Mouse (Mus musculus) left cerebral cortex, adult 8-10 months (tissue): ENCODE data around the gene Ncoa1. TPM values are rescaled to one million over a fixed set of nuclear protein-coding genes. Genes with fewer than 3 reads are reported as not detected.
"Not testable (repeated sequence)": the region's sequence is repeated elsewhere in the genome, so short reads cannot be mapped to it uniquely, and the experiment has no call there.

Experiments used
- DNase-seq, 2 experiments: peaks; one replicate each; pipeline ENCODE4 v3.0.0; 2022; ENCODE audit warnings: low spot score in 2 of 2
- total RNA-seq, 4 experiments: library from RNA; stranded (reverse); gene quantifications; 2 replicates each; pipeline ENCODE4 v1.2.4; 2022

Ncoa1 gene
- total RNA-seq, 4 experiments from 2014 or later: 104 to 121 (median 107) TPM

DNA sequence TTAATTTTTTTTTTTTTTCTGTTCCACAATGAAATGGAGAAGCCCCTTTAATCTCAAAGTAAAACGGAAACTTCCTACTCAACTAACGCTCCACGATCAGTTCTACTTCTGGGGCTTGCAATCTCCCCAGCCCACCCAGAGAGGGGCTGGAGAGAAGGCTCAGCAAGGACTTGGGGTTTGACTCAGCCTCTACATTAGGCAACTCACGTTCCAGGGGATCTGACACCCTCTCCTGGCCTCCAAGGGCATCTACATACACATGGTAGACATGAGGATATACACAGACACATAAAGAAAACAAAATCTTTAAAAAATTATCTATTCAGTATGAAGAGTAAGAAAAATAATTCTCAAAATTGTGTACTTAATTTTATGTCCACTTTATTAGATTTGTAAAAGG, 73.8 kb downstream of the Ncoa1 start:
- no peak for DNase-seq

DNA sequence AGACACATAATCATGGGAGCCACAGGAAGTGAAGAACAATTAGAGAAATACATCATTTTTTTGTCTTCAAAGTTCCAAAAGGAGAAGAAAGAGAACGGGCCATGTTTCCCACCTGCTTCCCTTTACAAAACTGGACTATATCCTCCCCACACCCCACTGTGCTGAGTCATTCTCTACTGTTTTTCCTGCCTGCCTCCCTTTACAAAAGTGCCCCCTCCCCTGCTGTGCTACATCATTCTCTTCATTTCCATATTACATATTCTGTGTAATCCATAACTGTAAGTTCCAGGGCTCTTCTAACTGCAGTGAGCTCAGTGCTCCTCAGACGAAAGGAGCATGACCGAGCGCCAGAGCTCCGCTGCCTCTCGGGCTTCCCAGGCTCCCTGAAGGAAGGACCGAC, 80.8 kb downstream of the Ncoa1 start:
- DNase-seq: no peak

DNA sequence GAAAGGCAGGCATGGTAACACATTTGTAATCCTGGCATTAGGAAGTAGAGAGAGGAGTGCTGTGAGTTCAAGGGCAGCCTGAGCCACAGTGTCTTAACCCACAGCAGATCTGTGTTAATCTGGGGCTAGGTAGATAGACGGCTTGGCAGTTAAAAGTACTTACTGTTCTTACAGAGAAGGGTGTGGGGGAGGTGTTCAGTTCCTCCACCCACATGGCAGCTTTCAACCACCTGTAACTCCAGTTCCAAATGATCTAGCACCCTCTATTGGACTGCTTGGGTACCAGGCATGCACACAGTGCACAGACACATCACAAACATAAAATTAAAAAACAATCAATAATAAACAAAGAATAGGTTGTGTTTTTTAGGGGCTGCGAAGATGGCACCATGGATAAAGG, 84.4 kb downstream of the Ncoa1 start:
- no peak for DNase-seq

DNA sequence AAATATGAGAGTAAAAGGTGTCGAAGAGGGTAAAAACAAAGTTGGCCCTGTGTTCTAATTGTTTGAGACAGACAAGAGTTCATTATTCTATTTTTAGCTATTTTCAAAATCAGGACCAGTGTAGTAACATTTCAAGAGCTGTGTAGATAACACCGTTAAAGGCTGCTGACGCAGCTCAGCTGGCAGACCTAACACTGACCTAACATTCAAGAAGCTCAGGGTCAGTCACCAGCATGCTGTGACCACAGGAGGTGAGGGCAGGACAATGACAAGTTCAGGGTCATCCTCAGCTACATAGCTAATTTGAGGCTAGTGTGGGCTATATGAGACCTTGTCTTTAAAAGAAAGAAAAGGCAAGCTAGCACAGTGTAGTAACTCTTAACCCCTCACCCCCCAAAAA, 84.9 kb downstream of the Ncoa1 start:
- DNase-seq: no peak

DNA sequence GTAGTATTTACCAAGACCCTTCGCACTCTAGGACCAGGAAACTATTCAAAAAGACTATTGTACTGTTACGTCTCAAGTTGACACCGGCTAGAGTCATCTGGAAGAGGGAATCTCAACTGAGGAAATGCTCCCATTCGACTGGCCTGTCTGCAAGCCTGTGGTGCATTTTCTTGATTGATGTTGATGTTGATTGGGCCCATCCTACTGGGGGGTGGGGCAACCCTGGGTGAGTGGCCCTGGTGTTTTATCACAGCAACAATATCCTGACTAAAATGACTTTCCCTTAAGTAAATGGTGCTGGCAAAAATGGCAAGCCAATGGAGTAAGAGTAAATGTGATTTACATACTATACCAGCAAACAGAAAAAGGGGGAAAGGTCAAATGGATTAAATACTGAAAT, 85.7 kb downstream of the Ncoa1 start:
- DNase-seq: no peak

DNA sequence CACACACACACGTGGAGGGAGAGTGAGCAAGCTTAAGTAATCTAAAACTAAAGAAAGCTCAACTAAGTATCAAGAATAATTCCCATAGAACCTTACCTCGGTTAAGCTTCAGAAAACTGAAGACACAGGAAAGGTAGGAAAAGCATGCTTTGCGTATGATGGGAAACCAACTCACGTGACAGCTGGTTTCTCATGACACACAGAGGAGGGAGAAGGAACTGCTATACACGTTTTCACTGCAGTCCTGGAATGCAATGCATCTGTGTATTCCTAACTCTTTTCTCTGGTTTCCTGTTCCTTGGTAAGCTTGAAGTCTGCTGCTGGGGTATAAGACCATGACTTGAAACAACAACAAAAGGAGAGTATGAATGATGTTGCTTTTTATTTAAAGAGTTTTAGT, 86.3 kb downstream of the Ncoa1 start:
- DNase-seq: no peak

DNA sequence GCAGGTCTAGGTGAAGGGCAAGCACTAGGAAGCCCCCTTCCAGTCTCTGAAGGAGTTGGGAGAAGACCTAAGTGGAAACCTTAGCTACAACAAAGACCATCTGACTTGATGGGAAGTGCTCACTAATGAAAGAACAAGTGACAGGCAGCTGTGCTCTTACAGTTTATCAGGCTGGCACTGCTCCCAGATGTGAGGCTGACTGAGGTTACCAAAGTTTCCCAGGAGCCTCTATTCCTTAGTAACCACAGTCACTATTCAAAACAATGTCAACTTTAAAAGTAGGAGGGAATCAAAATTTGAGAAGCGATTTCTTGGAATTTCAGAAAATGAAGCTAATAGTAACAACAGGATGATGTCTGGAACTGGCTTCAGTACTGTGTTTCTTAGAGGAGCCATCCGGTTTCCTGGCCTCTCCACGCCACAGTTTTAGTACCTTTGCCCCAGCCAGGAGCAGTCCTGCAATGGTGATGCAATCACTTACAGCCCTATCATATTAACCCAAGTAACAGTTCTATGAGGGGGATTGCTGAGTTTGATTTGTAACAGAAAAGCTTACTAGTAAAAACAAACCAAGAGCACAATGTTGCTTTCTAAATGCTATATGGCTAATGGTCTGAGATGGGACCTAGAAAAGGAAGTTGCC, 90.8 kb downstream of the Ncoa1 start:
- DNase-seq: no peak

DNA sequence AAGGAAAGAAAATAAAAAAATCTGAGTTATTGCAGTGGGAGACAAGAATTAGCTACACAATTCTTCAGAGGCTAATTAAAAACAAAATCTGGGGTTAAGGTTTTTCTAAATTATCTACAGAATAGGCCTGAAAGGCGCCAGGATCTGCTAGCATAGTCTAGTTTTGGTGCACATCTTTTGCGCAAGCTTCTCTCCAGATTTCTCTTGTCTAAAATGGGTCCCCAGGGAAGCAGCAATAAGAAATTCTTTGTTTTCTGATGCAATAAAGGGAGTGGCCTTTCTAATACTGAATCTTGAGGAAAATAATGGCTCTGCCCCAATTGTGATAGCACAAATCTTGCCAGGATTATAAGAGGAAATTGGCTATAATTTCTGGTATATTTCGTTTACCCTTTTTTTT, 93.9 kb downstream of the Ncoa1 start:
- DNase-seq: no peak

DNA sequence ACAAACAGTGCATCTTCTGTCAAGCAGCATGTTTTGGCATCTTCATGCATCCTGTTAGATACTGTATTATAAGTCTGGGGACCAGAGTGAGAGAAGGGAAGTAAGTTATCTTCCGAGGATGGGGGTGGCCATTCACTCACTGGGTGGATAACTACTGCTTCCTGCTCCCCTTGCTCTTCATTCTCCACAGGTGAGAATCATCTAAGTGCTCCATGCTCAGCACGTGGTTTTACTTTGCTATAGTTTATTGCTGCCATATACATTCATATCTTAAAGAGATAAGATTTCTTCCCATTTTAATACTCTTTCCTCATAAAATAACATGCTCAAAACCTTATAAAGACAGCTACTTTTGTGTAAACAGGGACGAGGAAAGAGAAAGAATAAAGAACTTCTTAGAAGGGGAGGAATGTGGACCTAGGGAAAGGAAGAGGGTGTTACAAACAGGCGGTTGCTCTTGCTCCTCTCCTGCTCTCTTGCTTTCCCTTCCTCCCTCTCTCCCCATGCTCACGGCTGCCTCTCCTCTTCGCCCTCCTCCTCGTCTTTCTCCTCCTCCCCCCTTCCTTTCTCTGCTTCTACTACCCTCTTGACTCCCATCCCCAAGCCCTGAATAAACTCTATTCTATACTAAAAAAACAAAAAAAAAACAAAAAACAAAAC, 97.6 kb downstream of the Ncoa1 start:
- no peak for DNase-seq

DNA sequence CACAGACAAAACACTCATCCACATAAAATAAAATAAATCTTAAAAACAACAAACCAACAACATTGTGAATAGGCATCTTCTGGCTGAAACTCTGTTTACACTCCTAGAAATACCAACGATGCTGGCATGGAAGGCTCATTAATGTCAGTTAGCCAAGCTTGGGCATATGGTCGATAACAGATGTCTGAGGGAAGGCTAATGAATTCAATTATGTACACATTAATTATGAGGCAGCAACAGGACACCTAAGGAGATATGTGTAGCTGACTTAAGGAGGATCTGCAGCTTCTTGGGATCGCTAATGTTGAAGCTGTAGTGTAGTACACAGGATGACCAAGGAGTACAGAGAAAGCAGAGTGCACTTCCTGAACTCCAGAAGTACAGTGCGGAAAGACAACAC, 100.5 kb downstream of the Ncoa1 start:
- DNase-seq: no peak

DNA sequence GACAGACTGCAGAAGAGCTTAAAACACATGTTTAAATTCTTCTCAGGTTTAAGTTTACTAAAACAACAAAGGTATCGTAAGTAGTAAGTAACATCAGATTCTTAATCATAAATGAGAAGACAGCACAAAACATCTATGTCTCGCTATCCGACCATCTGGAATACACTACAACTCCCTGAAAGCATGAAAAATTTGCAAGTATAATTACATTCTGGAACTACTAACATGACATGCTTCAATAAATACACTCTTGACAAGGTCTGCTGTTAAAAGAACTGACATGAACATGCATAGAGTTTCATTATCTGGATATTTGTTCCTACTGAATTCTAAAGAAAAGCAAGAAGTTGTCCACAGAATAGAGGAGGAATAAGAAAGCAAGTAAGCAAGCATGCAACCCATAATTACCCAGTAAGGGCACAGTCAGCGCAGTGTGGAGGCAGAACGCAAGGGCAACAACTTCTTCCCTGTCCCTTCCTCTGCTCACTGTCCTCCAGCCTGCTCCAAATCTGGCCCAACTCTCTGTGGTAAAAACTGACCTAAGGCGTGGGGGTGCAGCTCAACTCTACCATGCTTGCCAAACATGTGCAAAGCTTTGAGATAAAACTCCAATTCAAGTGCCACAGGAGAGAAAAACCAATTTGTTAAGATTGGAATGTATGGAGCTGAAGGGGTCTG, 102.0 kb downstream of the Ncoa1 start:
- DNase-seq: no peak

DNA sequence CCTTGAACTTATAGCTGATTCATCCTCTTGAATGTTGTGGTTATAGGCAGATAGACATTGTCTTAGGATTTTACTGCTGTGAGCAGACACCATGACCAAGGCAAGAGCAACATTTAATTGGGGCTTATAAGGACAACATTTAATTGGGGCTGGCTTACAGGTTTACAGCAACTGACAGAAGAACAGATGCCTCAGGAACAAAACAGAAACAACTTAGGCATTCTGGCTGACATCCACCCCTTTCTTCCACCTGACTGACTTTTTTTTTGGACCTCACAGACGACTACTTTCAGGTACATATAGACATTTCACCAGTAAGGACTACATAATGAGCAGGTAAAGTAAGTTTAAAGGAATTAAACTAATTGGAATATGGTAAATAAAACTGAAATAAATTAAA, 105.6 kb downstream of the Ncoa1 start:
- DNase-seq: no peak

DNA sequence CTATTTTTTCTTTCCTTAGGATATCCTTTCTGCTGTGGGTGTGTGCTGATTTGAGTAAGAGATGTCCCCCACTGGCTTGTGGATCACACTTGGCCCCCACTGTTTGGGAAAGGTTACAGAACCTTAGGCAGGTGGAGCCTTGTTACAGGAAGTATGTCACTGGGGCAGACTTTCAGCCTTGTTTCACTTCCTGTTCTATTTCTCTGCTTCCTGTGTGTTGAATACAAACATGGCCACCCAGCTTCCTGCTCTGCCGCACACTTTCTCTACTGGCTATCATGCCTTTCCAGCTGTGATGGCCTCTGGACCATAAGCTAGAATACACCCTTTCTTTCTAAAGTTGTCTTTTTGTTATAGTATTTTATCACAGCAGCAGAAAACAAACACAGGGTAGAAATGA, 111.0 kb downstream of the Ncoa1 start:
- no peak for DNase-seq

DNA sequence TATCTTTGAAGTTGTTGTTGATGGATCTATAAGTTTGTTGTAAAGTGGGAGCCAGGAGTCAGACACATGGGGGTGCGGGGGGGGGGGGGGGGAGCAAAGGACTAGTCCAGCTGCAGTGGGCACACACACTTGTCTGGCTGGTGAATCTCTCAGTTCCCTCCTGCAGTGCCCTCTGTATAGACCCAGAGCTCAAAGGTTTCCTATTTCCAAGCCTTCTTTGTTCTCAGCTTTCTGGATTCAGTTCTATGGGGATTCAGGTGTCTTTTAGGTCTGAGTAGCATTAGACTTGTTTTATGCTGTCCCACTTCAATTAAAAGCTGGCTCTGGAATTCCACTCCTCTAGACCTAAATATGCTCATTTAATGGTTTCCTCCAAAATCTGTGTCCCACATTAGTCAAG, 117.5 kb downstream of the Ncoa1 start:
- no peak for DNase-seq

DNA sequence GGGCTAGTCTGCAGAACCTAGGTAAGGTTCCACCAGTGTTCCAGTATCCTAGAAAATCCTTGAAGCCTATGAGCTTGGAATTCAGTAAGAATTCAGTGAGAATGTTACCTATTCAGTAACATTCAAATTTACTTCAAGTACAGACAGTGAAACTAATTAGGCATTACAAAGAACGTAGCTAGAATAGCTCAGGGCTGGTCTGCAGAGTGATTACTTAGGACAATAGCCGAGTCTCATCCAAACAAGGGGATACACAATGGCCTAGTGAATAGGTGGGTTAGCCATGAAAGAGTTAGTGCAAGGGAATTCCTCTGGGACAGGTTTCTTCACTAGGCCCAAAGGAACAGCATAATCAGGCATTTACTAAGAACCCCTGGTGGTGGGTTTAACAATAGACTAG, 118.3 kb downstream of the Ncoa1 start:
- not testable (repeated sequence) for DNase-seq

DNA sequence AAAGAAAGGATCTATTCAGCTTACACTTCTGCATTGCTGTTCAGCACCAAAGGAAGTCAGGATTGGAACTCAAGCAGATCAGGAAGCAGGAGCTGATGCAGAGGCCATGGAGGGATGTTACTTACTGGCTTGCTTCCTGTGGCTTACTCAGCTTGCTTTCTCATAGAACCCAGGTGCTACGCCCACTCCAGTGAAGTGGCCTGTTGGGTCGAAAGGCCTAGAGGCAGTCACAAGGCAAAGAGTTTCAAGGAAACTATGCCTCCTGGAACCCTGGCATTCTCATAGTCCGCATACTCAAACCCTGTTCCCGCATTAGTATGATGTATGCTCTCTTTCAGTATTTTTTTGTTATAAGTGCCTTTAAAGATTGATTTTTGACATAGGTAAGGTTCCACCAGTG, 118.9 kb downstream of the Ncoa1 start:
- no peak for DNase-seq

DNA sequence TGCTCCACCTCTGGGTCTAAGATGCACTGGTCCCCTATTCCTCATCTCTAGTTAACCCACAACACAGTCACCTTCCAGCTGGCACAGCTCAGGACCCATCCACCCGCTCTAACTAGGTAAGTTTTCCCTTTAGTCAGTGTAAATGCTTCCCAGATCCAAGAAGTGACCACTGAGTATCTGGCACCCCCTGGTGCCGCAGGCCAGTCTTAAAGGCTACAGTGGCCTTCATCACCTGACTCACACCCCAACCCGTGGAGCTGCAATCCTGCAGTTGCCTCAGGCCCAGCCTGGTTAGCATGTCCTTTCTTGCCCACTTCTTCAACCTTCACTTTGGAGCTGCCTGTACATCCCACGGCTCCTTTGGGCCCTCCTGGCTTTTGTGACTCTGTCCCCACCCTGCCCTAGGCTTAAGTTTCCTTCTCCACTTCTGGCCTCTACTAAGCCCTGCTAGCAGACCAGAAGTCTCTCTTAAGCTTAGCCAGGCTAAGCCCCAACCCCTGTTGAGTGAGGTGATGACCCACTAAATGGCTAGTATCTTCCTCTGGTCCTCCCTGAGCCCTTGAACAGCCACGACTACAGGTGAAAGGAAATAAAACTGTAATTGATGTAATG, 120.0 kb downstream of the Ncoa1 start:
- no peak for DNase-seq

DNA sequence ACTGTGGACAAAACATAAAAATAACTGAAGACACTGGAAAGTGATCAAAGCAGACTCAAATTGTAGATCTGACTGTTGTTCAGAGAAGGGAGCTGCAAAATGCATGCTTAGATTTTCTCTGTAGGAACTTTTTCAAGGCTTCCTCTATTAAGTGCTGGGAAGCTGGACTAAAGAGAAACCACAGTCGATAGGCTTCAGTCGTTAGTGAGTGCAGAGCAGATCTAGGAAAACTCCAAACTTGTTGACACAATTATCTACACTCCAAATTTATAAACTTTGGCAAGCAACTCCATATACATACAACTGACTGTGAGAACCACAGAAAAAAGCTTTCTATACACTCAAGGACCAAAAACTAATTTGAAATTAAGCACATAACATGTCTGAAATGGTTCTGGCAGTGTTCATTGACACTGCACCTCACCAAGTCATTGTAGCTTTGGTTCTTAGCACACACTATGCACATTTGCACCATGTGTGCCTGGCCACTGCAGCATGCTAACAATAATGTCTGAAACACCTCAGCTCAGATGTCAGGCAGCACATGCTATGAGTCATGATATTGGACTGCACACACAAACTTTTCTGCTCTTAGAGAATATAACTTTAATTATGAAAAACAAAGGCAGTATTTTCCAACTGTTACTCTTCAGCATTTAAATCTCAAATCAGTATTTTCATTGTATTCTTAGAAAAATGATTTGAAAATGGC, 121.8 kb downstream of the Ncoa1 start:
- no peak for DNase-seq

DNA sequence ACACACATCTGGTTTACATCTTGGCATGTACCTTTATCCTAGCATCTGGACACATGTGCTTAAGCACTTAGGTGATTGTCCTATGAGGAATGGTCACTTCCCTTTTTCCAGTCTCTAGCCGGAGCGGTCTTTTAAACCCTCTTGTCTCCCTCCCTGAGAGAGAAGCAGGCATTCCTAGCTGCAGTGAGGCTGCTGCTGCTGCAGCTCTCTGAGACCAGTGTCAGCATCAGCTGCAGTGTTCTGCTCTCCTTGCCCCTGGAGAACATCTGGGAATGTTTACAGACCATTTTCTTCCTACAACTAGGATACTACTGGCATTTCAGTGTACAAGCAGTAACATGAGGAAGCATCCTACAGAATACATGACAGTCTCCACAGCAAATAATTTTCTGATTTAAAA, 133.8 kb downstream of the Ncoa1 start:
- DNase-seq: no peak

DNA sequence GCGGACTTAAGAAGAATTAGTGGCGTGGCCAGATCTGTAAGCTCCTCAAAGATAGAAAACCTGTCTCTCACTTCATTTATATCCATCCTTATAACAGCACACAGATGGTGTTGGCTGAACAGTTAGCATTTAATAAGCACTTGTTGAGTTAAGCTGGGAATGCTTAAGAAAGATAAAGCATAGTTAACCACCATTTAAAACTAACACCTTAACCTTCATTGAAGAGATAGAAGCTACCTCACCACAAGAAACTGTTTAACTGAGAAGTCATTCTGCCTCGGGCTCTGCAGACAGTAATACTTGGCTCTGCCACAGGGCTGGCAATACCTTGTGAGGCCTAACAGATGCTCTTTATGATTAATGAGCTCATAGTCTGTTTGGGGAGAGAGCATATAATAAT, 134.9 kb downstream of the Ncoa1 start:
- DNase-seq: no peak

DNA sequence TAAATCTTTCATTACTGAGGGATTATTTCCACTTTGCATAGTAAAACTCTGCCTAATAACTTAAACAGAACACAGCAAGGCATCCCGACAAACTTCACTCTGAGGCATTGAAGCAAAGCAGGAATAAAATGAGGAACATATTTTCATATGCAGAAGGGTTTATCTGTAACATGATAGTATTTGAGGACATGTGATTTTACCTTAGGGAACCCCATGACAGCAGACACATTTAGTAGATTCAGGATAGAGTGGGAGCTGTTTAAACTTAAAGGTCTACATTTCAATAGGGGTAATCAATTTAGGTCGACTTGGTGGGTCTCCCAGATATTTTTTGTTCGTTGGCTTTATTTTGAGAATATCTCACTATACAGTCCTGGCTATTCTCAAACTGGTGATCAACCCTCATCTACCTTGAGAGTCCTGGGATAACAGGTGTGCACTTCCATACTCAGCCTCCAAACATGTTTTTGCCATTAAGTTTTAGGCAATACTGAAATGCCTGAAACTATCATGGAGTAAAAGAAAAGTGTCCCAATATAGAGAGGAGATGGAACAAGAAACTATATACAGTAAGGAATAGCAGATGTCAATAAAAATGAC, 136.6 kb downstream of the Ncoa1 start:
- no peak for DNase-seq

DNA sequence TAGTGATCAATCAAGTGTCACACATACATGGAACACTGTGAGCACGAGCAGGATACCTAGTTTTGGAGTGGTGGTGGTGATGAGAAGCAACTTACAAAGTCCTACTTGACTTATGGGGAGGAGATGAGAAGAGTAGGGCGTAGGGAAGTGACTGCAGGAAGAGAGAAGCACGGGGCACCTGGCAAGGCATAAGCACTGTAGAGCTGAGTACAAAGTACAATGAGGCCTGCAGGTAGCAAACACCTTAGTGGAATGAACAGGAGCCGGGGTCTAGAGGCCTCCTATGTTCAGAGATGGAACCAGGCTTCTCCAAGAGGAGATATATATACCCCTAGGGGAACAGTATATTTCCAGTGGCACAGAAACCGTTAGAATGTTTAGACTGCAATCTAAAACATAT, 153.4 kb downstream of the Ncoa1 start:
- DNase-seq: no peak
